Mouse (Mus musculus): ENCODE measurements at regions not wholly inside any gene's neighbourhood (a gene's known extent, or its start where the extent isn't known, plus 50 kb on each side); places are given as distances from the start of the nearest gene placed in this dataset.

GRCm38 (mm10) chr15:68811041-68811440 lies 2310.3 kb upstream of the Lrrc6 start:
- ATAC-seq (replicated peaks; ENCODE audit: low FRiP score, poor library complexity, severe bottlenecking), result no peak

- ATAC-seq (replicated peaks; ENCODE audit: low FRiP score, poor library complexity, severe bottlenecking), result no peak
Measured at GRCm38 (mm10) chr15:68810593-68810992, 2309.9 kb upstream of the Lrrc6 start.

- no peak for ATAC-seq (replicated peaks; ENCODE audit: low FRiP score, poor library complexity, severe bottlenecking)
Measured at GRCm38 (mm10) chr15:68808175-68808574, 2307.5 kb upstream of the Lrrc6 start.

GRCm38 (mm10) chr15:68804254-68804653 lies 2303.5 kb upstream of the Lrrc6 start:
- ATAC-seq (replicated peaks; ENCODE audit: low FRiP score, poor library complexity, severe bottlenecking), result no peak

GRCm38 (mm10) chr15:68801763-68802162 lies 2301.1 kb upstream of the Lrrc6 start:
- ATAC-seq (replicated peaks; ENCODE audit: low FRiP score, poor library complexity, severe bottlenecking), result no peak

- no peak for ATAC-seq (replicated peaks; ENCODE audit: low FRiP score, poor library complexity, severe bottlenecking)
Measured at GRCm38 (mm10) chr15:68797406-68797805, 2296.7 kb upstream of the Lrrc6 start.

- ATAC-seq (replicated peaks; ENCODE audit: low FRiP score, poor library complexity, severe bottlenecking), result no peak
Measured at GRCm38 (mm10) chr15:68795239-68795960, 2294.7 kb upstream of the Lrrc6 start.

GRCm38 (mm10) chr15:68759948-68760347 lies 2259.2 kb upstream of the Lrrc6 start:
- ATAC-seq (replicated peaks; ENCODE audit: low FRiP score, poor library complexity, severe bottlenecking), result no peak

GRCm38 (mm10) chr15:68755255-68755654 lies 2254.5 kb upstream of the Lrrc6 start:
- ATAC-seq (replicated peaks; ENCODE audit: low FRiP score, poor library complexity, severe bottlenecking), result no peak

GRCm38 (mm10) chr15:68754834-68755233 lies 2254.1 kb upstream of the Lrrc6 start:
- ATAC-seq (replicated peaks; ENCODE audit: low FRiP score, poor library complexity, severe bottlenecking), result no peak

- ATAC-seq (replicated peaks; ENCODE audit: low FRiP score, poor library complexity, severe bottlenecking), result no peak
Measured at GRCm38 (mm10) chr15:68739344-68739743, 2238.6 kb upstream of the Lrrc6 start.

- no peak for ATAC-seq (replicated peaks; ENCODE audit: low FRiP score, poor library complexity, severe bottlenecking)
Measured at GRCm38 (mm10) chr15:68721250-68721649, 2220.5 kb upstream of the Lrrc6 start.

- no peak for ATAC-seq (replicated peaks; ENCODE audit: low FRiP score, poor library complexity, severe bottlenecking)
Measured at GRCm38 (mm10) chr15:68719486-68719885, 2218.8 kb upstream of the Lrrc6 start.

- no peak for ATAC-seq (replicated peaks; ENCODE audit: low FRiP score, poor library complexity, severe bottlenecking)
Measured at GRCm38 (mm10) chr15:68714337-68714736, 2213.6 kb upstream of the Lrrc6 start.

GRCm38 (mm10) chr15:68707306-68707705 lies 2206.6 kb upstream of the Lrrc6 start:
- no peak for ATAC-seq (replicated peaks; ENCODE audit: low FRiP score, poor library complexity, severe bottlenecking)

- ATAC-seq (replicated peaks; ENCODE audit: low FRiP score, poor library complexity, severe bottlenecking), result no peak
Measured at GRCm38 (mm10) chr15:68695041-68695650, 2194.4 kb upstream of the Lrrc6 start.

- ATAC-seq (replicated peaks; ENCODE audit: low FRiP score, poor library complexity, severe bottlenecking), result no peak
Measured at GRCm38 (mm10) chr15:68667462-68667861, 2166.8 kb upstream of the Lrrc6 start.

GRCm38 (mm10) chr15:68665331-68665730 lies 2164.6 kb upstream of the Lrrc6 start:
- ATAC-seq (replicated peaks; ENCODE audit: low FRiP score, poor library complexity, severe bottlenecking), result no peak

GRCm38 (mm10) chr15:68656722-68657121 lies 2156.0 kb upstream of the Lrrc6 start:
- ATAC-seq (replicated peaks; ENCODE audit: low FRiP score, poor library complexity, severe bottlenecking), result no peak

- no peak for ATAC-seq (replicated peaks; ENCODE audit: low FRiP score, poor library complexity, severe bottlenecking)
Measured at GRCm38 (mm10) chr15:68655046-68655445, 2154.3 kb upstream of the Lrrc6 start.

GRCm38 (mm10) chr15:68650609-68651008 lies 2149.9 kb upstream of the Lrrc6 start:
- no peak for ATAC-seq (replicated peaks; ENCODE audit: low FRiP score, poor library complexity, severe bottlenecking)

- ATAC-seq (replicated peaks; ENCODE audit: low FRiP score, poor library complexity, severe bottlenecking), result no peak
Measured at GRCm38 (mm10) chr15:68650033-68650432, 2149.3 kb upstream of the Lrrc6 start.
